In the genomic region with DNA sequence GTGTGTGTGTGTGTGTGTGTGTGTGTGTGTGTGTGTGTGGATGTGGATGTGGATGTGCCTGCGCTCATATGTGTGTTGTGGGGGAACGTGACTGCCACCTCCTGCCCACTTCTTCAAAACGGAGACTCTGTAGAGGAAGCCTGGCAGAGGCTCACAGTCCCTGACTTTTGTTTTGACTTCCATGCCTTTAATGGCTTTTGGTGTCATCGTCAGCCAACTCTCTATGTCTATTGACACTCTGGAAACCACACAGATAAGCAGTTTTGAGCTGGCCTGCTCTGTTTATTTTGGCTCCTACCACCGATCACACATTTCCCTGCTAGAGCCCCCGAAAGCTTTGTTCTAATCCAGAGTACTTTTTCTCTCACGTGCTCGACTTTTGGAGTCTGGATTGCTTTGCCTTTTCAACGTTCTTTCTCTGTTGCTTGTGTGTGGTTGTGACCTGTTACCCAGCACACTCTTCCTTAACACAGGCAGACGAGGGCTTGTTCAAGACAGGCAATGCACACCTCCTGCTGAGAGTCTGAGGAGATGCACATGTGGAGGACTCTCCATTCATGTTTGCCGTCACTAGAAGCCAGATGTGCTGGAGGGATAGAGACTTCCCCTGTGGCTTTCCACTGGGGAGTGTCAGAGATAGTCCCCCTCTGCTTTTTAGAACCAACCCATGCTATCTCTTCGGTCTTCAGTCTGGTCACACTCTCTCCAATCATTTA, we compare ENCODE assay signal across 8 mouse cellular contexts.
A peak's percentile ranks its signal among the peaks of the same experiment; 100 is the strongest.
DNase-seq lines count a peak whose midpoint lies in the region; ATAC-seq and TF ChIP-seq lines count a peak whose summit lies in the region.

No protein-coding gene starts in this region.

- no peak for TF ChIP-seq EP300 in heart, postnatal 0 days (IDR thresholded peaks at IDR 0.05; ENCODE audit: low read depth)

- H3K9ac ChIP-seq in forebrain, embryonic 13.5 days: no peak overlapping the region
- peak overlapping the region; percentile 35 for H3K9ac ChIP-seq in heart, postnatal 0 days (replicated peaks; ENCODE audit: low read depth, low read length)
- no peak overlapping the region for H3K9ac ChIP-seq in limb, embryonic 14.5 days (ENCODE audit: low read depth, low read length, severe bottlenecking)
- H3K9ac ChIP-seq in midbrain, postnatal 0 days (replicated peaks; ENCODE audit: low read length, poor library complexity, severe bottlenecking): no peak overlapping the region

- 71% methylated on average over 12 of the region's 12 CpGs for WGBS in forebrain, embryonic 10.5 days
- 65% methylated on average over 11 of the region's 12 CpGs for WGBS in forebrain, embryonic 13.5 days
- 6% methylated on average over 12 of the region's 12 CpGs for WGBS in heart, postnatal 0 days
- 42% methylated on average over 12 of the region's 12 CpGs for WGBS in limb, embryonic 14.5 days
- 61% methylated on average over 12 of the region's 12 CpGs for WGBS in midbrain, postnatal 0 days

- H3K4me2 ChIP-seq in forebrain, embryonic 13.5 days: no peak overlapping the region
- peak overlapping the region; percentile 54 for H3K4me2 ChIP-seq in heart, postnatal 0 days (ENCODE audit: low read depth, low read length)
- no peak overlapping the region for H3K4me2 ChIP-seq in limb, embryonic 14.5 days (replicated peaks; ENCODE audit: low read depth, low read length, severe bottlenecking)
- H3K4me2 ChIP-seq in midbrain, postnatal 0 days (ENCODE audit: low read depth, low read length, poor library complexity, severe bottlenecking): no peak overlapping the region

- H3K9me3 ChIP-seq in forebrain, embryonic 10.5 days: no peaks in the 10 kb centered on the region
- H3K9me3 ChIP-seq in forebrain, embryonic 13.5 days (replicated peaks): no peaks in the 10 kb centered on the region
- H3K9me3 ChIP-seq in heart, postnatal 0 days (replicated peaks; ENCODE audit: control insufficient read depth, low read length): no peaks in the 10 kb centered on the region
- H3K9me3 ChIP-seq in limb, embryonic 14.5 days (ENCODE audit: control insufficient read depth, low read length): no peaks in the 10 kb centered on the region
- no peaks in the 10 kb centered on the region for H3K9me3 ChIP-seq in midbrain, postnatal 0 days (ENCODE audit: low read length)

- no peaks in the 10 kb centered on the region for H3K27me3 ChIP-seq in forebrain, embryonic 10.5 days (ENCODE audit: poor library complexity, severe bottlenecking)
- no peaks in the 10 kb centered on the region for H3K27me3 ChIP-seq in forebrain, embryonic 13.5 days
- H3K27me3 ChIP-seq in heart, postnatal 0 days (ENCODE audit: control insufficient read depth, insufficient read depth, low read length): no peaks in the 10 kb centered on the region
- no peaks in the 10 kb centered on the region for H3K27me3 ChIP-seq in limb, embryonic 14.5 days (ENCODE audit: control insufficient read depth, insufficient read depth, low read length)
- H3K27me3 ChIP-seq in midbrain, postnatal 0 days (ENCODE audit: insufficient read depth, low read length): no peaks in the 10 kb centered on the region; the same call in 1 of the 2 replicates

- DNase-seq in forebrain, embryonic 10.5 days (ENCODE audit: extremely low spot score, low spot score): no peak
- DNase-seq in NIH3T3 (ENCODE audit: low read depth) (peak; percentile 33), MN1 (ENCODE audit: low spot score) (no peak)
- DNase-seq in heart, postnatal 0 days (ENCODE audit: low spot score): peak; percentile 83
- DNase-seq in limb, embryonic 14.5 days (ENCODE audit: low spot score): no peak
- peak; percentile 17 for DNase-seq in midbrain, postnatal 0 days (ENCODE audit: low spot score)
- DNase-seq in gastrocnemius, adult 8-10 months (ENCODE audit: low spot score in 2 of 2): no peak

- peaks cover 9% of the 10 kb centered on the region; the same call in 1 of the 2 replicates for H3K4me1 ChIP-seq in forebrain, embryonic 10.5 days
- H3K4me1 ChIP-seq in forebrain, embryonic 13.5 days: no peaks in the 10 kb centered on the region
- H3K4me1 ChIP-seq in heart, postnatal 0 days (ENCODE audit: control insufficient read depth, insufficient read depth): peaks cover 4% of the 10 kb centered on the region; the same call in 1 of the 2 replicates
- H3K4me1 ChIP-seq in limb, embryonic 14.5 days (ENCODE audit: control insufficient read depth, insufficient read depth, low read length): peaks cover 7% of the 10 kb centered on the region; the same call in 1 of the 2 replicates
- H3K4me1 ChIP-seq in midbrain, postnatal 0 days (ENCODE audit: insufficient read depth, low read length): no peaks in the 10 kb centered on the region

- no peak for TF ChIP-seq POLR2A in limb, embryonic 14.5 days (IDR thresholded peaks at IDR 0.05; ENCODE audit: borderline replicate concordance, extremely low read depth, insufficient read depth, insufficient read length)

- no peak overlapping the region for H3K4me3 ChIP-seq in forebrain, embryonic 10.5 days
- no peak overlapping the region for H3K4me3 ChIP-seq in forebrain, embryonic 13.5 days
- H3K4me3 ChIP-seq in heart, postnatal 0 days (ENCODE audit: low read depth, low read length): peak overlapping the region; percentile 18; the same call in 1 of the 2 replicates
- H3K4me3 ChIP-seq in limb, embryonic 14.5 days (replicated peaks; ENCODE audit: low read length): no peak overlapping the region
- no peak overlapping the region for H3K4me3 ChIP-seq in midbrain, postnatal 0 days (ENCODE audit: low read depth, low read length)

- no peak for ATAC-seq in forebrain, embryonic 13.5 days
- peak; percentile 92 for ATAC-seq in heart, postnatal 0 days (ENCODE audit: insufficient read depth, low read depth)
- no peak for ATAC-seq in limb, embryonic 14.5 days (ENCODE audit: low FRiP score, low read depth)
- 0 out of 2 replicates have a peak, but pooled peaks have one; percentile 38 for ATAC-seq in midbrain, postnatal 0 days (ENCODE audit: low FRiP score)

- no peaks in the 10 kb centered on the region for H3K36me3 ChIP-seq in forebrain, embryonic 10.5 days (replicated peaks)
- H3K36me3 ChIP-seq in forebrain, embryonic 13.5 days (ENCODE audit: poor library complexity, severe bottlenecking): no peaks in the 10 kb centered on the region
- H3K36me3 ChIP-seq in heart, postnatal 0 days (replicated peaks; ENCODE audit: control insufficient read depth, insufficient read depth, low read length): no peaks in the 10 kb centered on the region
- H3K36me3 ChIP-seq in limb, embryonic 14.5 days (ENCODE audit: control insufficient read depth, insufficient read depth, low read length): no peaks in the 10 kb centered on the region
- H3K36me3 ChIP-seq in midbrain, postnatal 0 days (ENCODE audit: insufficient read depth, low read length): no peaks in the 10 kb centered on the region

- TF ChIP-seq CTCF in heart, postnatal 0 days (IDR thresholded peaks at IDR 0.05; ENCODE audit: low read depth): peak; percentile 59
- peak; percentile 45 for TF ChIP-seq CTCF in midbrain, postnatal 0 days (IDR thresholded peaks at IDR 0.05)

- H3K27ac ChIP-seq in forebrain, embryonic 10.5 days: peak overlapping the region; percentile 35; the same call in 1 of the 2 replicates
- H3K27ac ChIP-seq in forebrain, embryonic 13.5 days: no peak overlapping the region
- H3K27ac ChIP-seq in heart, postnatal 0 days (ENCODE audit: low read depth): peak overlapping the region; percentile 70
- H3K27ac ChIP-seq in limb, embryonic 14.5 days (replicated peaks; ENCODE audit: low read depth, low read length): 0 out of 2 replicates have a peak overlapping the region, but pooled peaks have one; percentile 7
- no peak overlapping the region for H3K27ac ChIP-seq in midbrain, postnatal 0 days (ENCODE audit: low read depth, low read length)

Comparison
In these comparisons a context has a peak if more than half of its experiments do, and no peak if none do; other contexts are left out.
1. H3K27ac ChIP-seq: peak in forebrain, embryonic 10.5 days (single experiment), heart, postnatal 0 days (single experiment) and limb, embryonic 14.5 days (single experiment); none in forebrain, embryonic 13.5 days (single experiment) and midbrain, postnatal 0 days (single experiment).
2. DNase-seq: peak in NIH3T3 (single experiment), heart, postnatal 0 days (single experiment) and midbrain, postnatal 0 days (single experiment); none in forebrain, embryonic 10.5 days (single experiment), limb, embryonic 14.5 days (single experiment), MN1 (single experiment) and gastrocnemius, adult 8-10 months (0 of 2).
3. ATAC-seq: peak in heart, postnatal 0 days (single experiment) and midbrain, postnatal 0 days (single experiment); none in forebrain, embryonic 13.5 days (single experiment) and limb, embryonic 14.5 days (single experiment).